Comparison of ENCODE assay signal across 8 mouse cellular contexts in genomic region chr9:21153331-21153730, GRCm38 (mm10). TPM values are rescaled to one million over a fixed set of nuclear protein-coding genes. Genes with fewer than 3 reads are reported as not detected.
DNase-seq lines count a peak whose midpoint lies in the region; ATAC-seq and TF ChIP-seq lines count a peak whose summit lies in the region.

No protein-coding gene starts in this region.

- no peaks in the 10 kb centered on the region for H3K9me3 ChIP-seq in limb, embryonic 14.5 days (ENCODE audit: control insufficient read depth, low read length)
- no peaks in the 10 kb centered on the region for H3K9me3 ChIP-seq in stomach, embryonic 15.5 days

- no peak for TF ChIP-seq CTCF in thymus, adult 2 months (IDR thresholded peaks at IDR 0.05; ENCODE audit: borderline replicate concordance, control insufficient read depth, extremely low read depth, insufficient read depth, low read length, poor library complexity)

- peak; percentile 95 for DNase-seq in heart, adult 11 months
- DNase-seq in heart, adult 8-10 months (ENCODE audit: low spot score): no peak
- peak; percentile 20 for DNase-seq in thymus, postnatal 0 days (ENCODE audit: low spot score)
- no peak for DNase-seq in thymus, adult 2 months
- DNase-seq in limb, embryonic 14.5 days (ENCODE audit: low spot score): no peak
- no peak for DNase-seq in adrenal gland, postnatal 4 days (ENCODE audit: low spot score in 2 of 2)
- DNase-seq in gastrocnemius, adult 18-20 months (ENCODE audit: low spot score): no peak

- H3K9ac ChIP-seq in limb, embryonic 14.5 days (ENCODE audit: low read depth, low read length, severe bottlenecking): peak overlapping the region; percentile 51
- peak overlapping the region; percentile 29; the same call in 1 of the 2 replicates for H3K9ac ChIP-seq in stomach, embryonic 15.5 days

- ATAC-seq in limb, embryonic 14.5 days (ENCODE audit: low FRiP score, low read depth): 0 out of 2 replicates have a peak, but pooled peaks have one; percentile 5
- peak; percentile 16; the same call in 1 of the 2 replicates for ATAC-seq in stomach, embryonic 15.5 days (ENCODE audit: insufficient read depth, low FRiP score, low read depth)

- H3K4me2 ChIP-seq in limb, embryonic 14.5 days (replicated peaks; ENCODE audit: low read depth, low read length, severe bottlenecking): peak overlapping the region; percentile 84
- peak overlapping the region; percentile 81 for H3K4me2 ChIP-seq in stomach, embryonic 15.5 days

- H3K4me3 ChIP-seq in thymus, adult 2 months (ENCODE audit: control insufficient read depth, insufficient read depth, low read length): no peak overlapping the region
- peak overlapping the region; percentile 42 for H3K4me3 ChIP-seq in limb, embryonic 14.5 days (replicated peaks; ENCODE audit: low read length)
- H3K4me3 ChIP-seq in stomach, embryonic 15.5 days (replicated peaks): peak overlapping the region; percentile 38

- H3K4me1 ChIP-seq in thymus, adult 2 months (replicated peaks; ENCODE audit: control insufficient read depth, insufficient read depth, low read length): peaks cover 21% of the 10 kb centered on the region
- peaks cover 13% of the 10 kb centered on the region for H3K4me1 ChIP-seq in limb, embryonic 14.5 days (ENCODE audit: control insufficient read depth, insufficient read depth, low read length)
- H3K4me1 ChIP-seq in stomach, embryonic 15.5 days: peaks cover 32% of the 10 kb centered on the region

- H3K27me3 ChIP-seq in thymus, adult 2 months (ENCODE audit: control insufficient read depth, insufficient read depth, low read length): no peaks in the 10 kb centered on the region; the same call in 1 of the 2 replicates
- H3K27me3 ChIP-seq in limb, embryonic 14.5 days (ENCODE audit: control insufficient read depth, insufficient read depth, low read length): no peaks in the 10 kb centered on the region
- H3K27me3 ChIP-seq in stomach, embryonic 15.5 days (replicated peaks): no peaks in the 10 kb centered on the region

- no peak for TF ChIP-seq POLR2A in thymus, adult 2 months (IDR thresholded peaks at IDR 0.05; ENCODE audit: control insufficient read depth, extremely low read depth, insufficient read depth, low read length, poor library complexity)
- no peak for TF ChIP-seq POLR2A in limb, embryonic 14.5 days (IDR thresholded peaks at IDR 0.05; ENCODE audit: borderline replicate concordance, extremely low read depth, insufficient read depth, insufficient read length)

- H3K27ac ChIP-seq in thymus, adult 2 months (ENCODE audit: control insufficient read depth, insufficient read depth, low read length): no peak overlapping the region
- H3K27ac ChIP-seq in limb, embryonic 14.5 days (replicated peaks; ENCODE audit: low read depth, low read length): peak overlapping the region; percentile 50
- peak overlapping the region; percentile 79 for H3K27ac ChIP-seq in stomach, embryonic 15.5 days

- no peaks in the 10 kb centered on the region for H3K36me3 ChIP-seq in thymus, adult 2 months (ENCODE audit: control insufficient read depth, insufficient read depth, low read length)
- H3K36me3 ChIP-seq in limb, embryonic 14.5 days (ENCODE audit: control insufficient read depth, insufficient read depth, low read length): no peaks in the 10 kb centered on the region
- no peaks in the 10 kb centered on the region for H3K36me3 ChIP-seq in stomach, embryonic 15.5 days

- 21% methylated on average over 12 of the region's 12 CpGs for WGBS in thymus, adult 2 months
- 5% methylated on average over 12 of the region's 12 CpGs for WGBS in limb, embryonic 14.5 days
- WGBS in stomach, embryonic 15.5 days: 5% methylated on average over 12 of the region's 12 CpGs

RNA-seq across cellular contexts. Expression of gene Cdc37, which starts 3.5 kb away (rescaled TPM):
- 100 to 1,000 TPM; 138 to 170 (median 157) TPM for total RNA-seq in heart, adult 8-10 months (2022)
- 281 and 307 TPM in 2 replicates for polyA plus RNA-seq in thymus, postnatal 0 days (2015; fragmentation: Nextera tagmentation; extraction: Ambion mirVana)
- polyA plus RNA-seq in thymus, adult 2 months (2012; rRNA removed): 91.1 and 92.5 TPM in 2 replicates
- 145 and 257 TPM in 2 replicates for polyA plus RNA-seq in limb, embryonic 14.5 days (2012; rRNA removed)
- polyA plus RNA-seq in limb, embryonic 14.5 days (2014; fragmentation: Nextera tagmentation; extraction: Ambion mirVana): 292 and 299 TPM in 2 replicates
- 284 and 293 TPM in 2 replicates for polyA plus RNA-seq in stomach, embryonic 15.5 days (2015; fragmentation: Nextera tagmentation; extraction: Ambion mirVana)
- total RNA-seq in adrenal gland, postnatal 4 days (2021): 100 to 1,000 TPM; 174 to 190 TPM
- total RNA-seq in gastrocnemius, adult 18-20 months (2021): 100 to 1,000 TPM; 128 to 140 TPM

RNA-seq across cellular contexts. Expression of gene Pde4a, which starts 12.2 kb away (rescaled TPM):
- 10 to 100 TPM; 48.5 to 75.4 (median 62.1) TPM for total RNA-seq in heart, adult 8-10 months (2022)
- polyA plus RNA-seq in thymus, postnatal 0 days (2015; fragmentation: Nextera tagmentation; extraction: Ambion mirVana): 0.95 and 1.0 TPM in 2 replicates
- 6.1 and 6.8 TPM in 2 replicates for polyA plus RNA-seq in thymus, adult 2 months (2012; rRNA removed)
- polyA plus RNA-seq in limb, embryonic 14.5 days (2012; rRNA removed): 5.7 and 7.1 TPM in 2 replicates
- polyA plus RNA-seq in limb, embryonic 14.5 days (2014; fragmentation: Nextera tagmentation; extraction: Ambion mirVana): 4.4 and 5.7 TPM in 2 replicates
- polyA plus RNA-seq in stomach, embryonic 15.5 days (2015; fragmentation: Nextera tagmentation; extraction: Ambion mirVana): 5.9 and 6.2 TPM in 2 replicates
- 10 to 100 TPM in 1 of 2 experiments, 1 to 10 TPM in 1; 9.7 to 10.6 TPM for total RNA-seq in adrenal gland, postnatal 4 days (2021)
- total RNA-seq in gastrocnemius, adult 18-20 months (2021): 10 to 100 TPM; 45.0 to 52.4 TPM

RNA-seq across cellular contexts. Expression of gene Tyk2, which starts 22.3 kb away (rescaled TPM):
- 1 to 10 TPM; 8.6 to 9.1 (median 8.7) TPM for total RNA-seq in heart, adult 8-10 months (2022)
- polyA plus RNA-seq in thymus, postnatal 0 days (2015; fragmentation: Nextera tagmentation; extraction: Ambion mirVana): 13.8 and 14.0 TPM in 2 replicates
- 50.7 and 51.1 TPM in 2 replicates for polyA plus RNA-seq in thymus, adult 2 months (2012; rRNA removed)
- polyA plus RNA-seq in limb, embryonic 14.5 days (2012; rRNA removed): 20.9 and 25.8 TPM in 2 replicates
- polyA plus RNA-seq in limb, embryonic 14.5 days (2014; fragmentation: Nextera tagmentation; extraction: Ambion mirVana): 10.6 and 11.4 TPM in 2 replicates
- 13.6 and 15.8 TPM in 2 replicates for polyA plus RNA-seq in stomach, embryonic 15.5 days (2015; fragmentation: Nextera tagmentation; extraction: Ambion mirVana)
- 10 to 100 TPM; 18.9 to 19.2 TPM for total RNA-seq in adrenal gland, postnatal 4 days (2021)
- 1 to 10 TPM; 5.0 to 6.1 TPM for total RNA-seq in gastrocnemius, adult 18-20 months (2021)

Comparison
In these comparisons a context has a peak if more than half of its experiments do, and no peak if none do; other contexts are left out.
1. DNase-seq: peak in heart, adult 11 months (single experiment) and thymus, postnatal 0 days (single experiment); none in heart, adult 8-10 months (single experiment), thymus, adult 2 months (single experiment), limb, embryonic 14.5 days (single experiment), adrenal gland, postnatal 4 days (0 of 2) and gastrocnemius, adult 18-20 months (single experiment).